Mouse (Mus musculus): ENCODE results near the gene Rora. TPM values are rescaled to one million over a fixed set of nuclear protein-coding genes. Genes with fewer than 3 reads are reported as not detected.

Gene Rora
- polyA plus RNA-seq, 1 experiment = 0.85 TPM

- TF ChIP-seq CTCF (IDR thresholded peaks at IDR 0.05; ENCODE audit: control insufficient read depth, insufficient read depth, low read length) (no peak), POLR2A (IDR thresholded peaks at IDR 0.05; ENCODE audit: borderline replicate concordance, control insufficient read depth, low read depth, low read length) (no peak)
- H3K4me1 ChIP-seq (ENCODE audit: control insufficient read depth, insufficient read depth, low read length) = no peaks in the 10 kb centered on the region
- H3K4me3 ChIP-seq (replicated peaks; ENCODE audit: control insufficient read depth, low read depth, low read length) = no peak overlapping the region
- 68% methylated on average over 1 of the region's 1 CpGs for WGBS
- H3K27ac ChIP-seq (ENCODE audit: control insufficient read depth, insufficient read depth, low read depth, low read length, poor library complexity) = no peak overlapping the region
These were observed 19.6 kb downstream of the Rora start for GRCm38 (mm10) chr9:68673221-68673620.

GRCm38 (mm10) chr9:68679871-68680374 is 26.3 kb downstream of the Rora start:
- no peak for TF ChIP-seq POLR2A (IDR thresholded peaks at IDR 0.05; ENCODE audit: borderline replicate concordance, control insufficient read depth, low read depth, low read length)
- no peak for TF ChIP-seq CTCF (IDR thresholded peaks at IDR 0.05; ENCODE audit: control insufficient read depth, insufficient read depth, low read length)
- Histone ChIP-seq H3K4me3 (replicated peaks; ENCODE audit: control insufficient read depth, low read depth, low read length) (no peak overlapping the region), H3K27ac (ENCODE audit: control insufficient read depth, insufficient read depth, low read depth, low read length, poor library complexity) (no peak overlapping the region), H3K4me1 (ENCODE audit: control insufficient read depth, insufficient read depth, low read length) (no peaks in the 10 kb centered on the region)
- 83% methylated on average over 12 of the region's 12 CpGs for WGBS

- no peak overlapping the region for H3K4me3 ChIP-seq (replicated peaks; ENCODE audit: control insufficient read depth, low read depth, low read length)
- no peak overlapping the region for H3K27ac ChIP-seq (ENCODE audit: control insufficient read depth, insufficient read depth, low read depth, low read length, poor library complexity)
- TF ChIP-seq CTCF (IDR thresholded peaks at IDR 0.05; ENCODE audit: control insufficient read depth, insufficient read depth, low read length) (no peak), POLR2A (IDR thresholded peaks at IDR 0.05; ENCODE audit: borderline replicate concordance, control insufficient read depth, low read depth, low read length) (no peak)
- 29% methylated on average over 3 of the region's 3 CpGs for WGBS
- H3K4me1 ChIP-seq (ENCODE audit: control insufficient read depth, insufficient read depth, low read length) = no peaks in the 10 kb centered on the region
These were observed 30.4 kb downstream of the Rora start for GRCm38 (mm10) chr9:68683938-68684337.

GRCm38 (mm10) chr9:68685562-68685961 is 32.0 kb downstream of the Rora start:
- no peak overlapping the region for H3K27ac ChIP-seq (ENCODE audit: control insufficient read depth, insufficient read depth, low read depth, low read length, poor library complexity)
- no peaks in the 10 kb centered on the region for H3K4me1 ChIP-seq (ENCODE audit: control insufficient read depth, insufficient read depth, low read length)
- H3K4me3 ChIP-seq (replicated peaks; ENCODE audit: control insufficient read depth, low read depth, low read length) = no peak overlapping the region
- no peak for TF ChIP-seq POLR2A (IDR thresholded peaks at IDR 0.05; ENCODE audit: borderline replicate concordance, control insufficient read depth, low read depth, low read length)
- TF ChIP-seq CTCF (IDR thresholded peaks at IDR 0.05; ENCODE audit: control insufficient read depth, insufficient read depth, low read length) = no peak
- WGBS = 69% methylated on average over 5 of the region's 5 CpGs

- TF ChIP-seq POLR2A (IDR thresholded peaks at IDR 0.05; ENCODE audit: borderline replicate concordance, control insufficient read depth, low read depth, low read length) = no peak
- no peak for TF ChIP-seq CTCF (IDR thresholded peaks at IDR 0.05; ENCODE audit: control insufficient read depth, insufficient read depth, low read length)
- no peaks in the 10 kb centered on the region for H3K4me1 ChIP-seq (ENCODE audit: control insufficient read depth, insufficient read depth, low read length)
- no peak overlapping the region for H3K4me3 ChIP-seq (replicated peaks; ENCODE audit: control insufficient read depth, low read depth, low read length)
- H3K27ac ChIP-seq (ENCODE audit: control insufficient read depth, insufficient read depth, low read depth, low read length, poor library complexity) = no peak overlapping the region
- 56% methylated on average over 10 of the region's 10 CpGs for WGBS
These were observed 33.8 kb downstream of the Rora start for GRCm38 (mm10) chr9:68687251-68687874.

GRCm38 (mm10) chr9:68688151-68688550 is 34.6 kb downstream of the Rora start:
- 82% methylated on average over 2 of the region's 2 CpGs for WGBS
- no peak for TF ChIP-seq POLR2A (IDR thresholded peaks at IDR 0.05; ENCODE audit: borderline replicate concordance, control insufficient read depth, low read depth, low read length)
- no peak for TF ChIP-seq CTCF (IDR thresholded peaks at IDR 0.05; ENCODE audit: control insufficient read depth, insufficient read depth, low read length)
- Histone ChIP-seq H3K27ac (ENCODE audit: control insufficient read depth, insufficient read depth, low read depth, low read length, poor library complexity) (no peak overlapping the region), H3K4me3 (replicated peaks; ENCODE audit: control insufficient read depth, low read depth, low read length) (no peak overlapping the region), H3K4me1 (ENCODE audit: control insufficient read depth, insufficient read depth, low read length) (no peaks in the 10 kb centered on the region)

- no peaks in the 10 kb centered on the region for H3K4me1 ChIP-seq (ENCODE audit: control insufficient read depth, insufficient read depth, low read length)
- TF ChIP-seq POLR2A (IDR thresholded peaks at IDR 0.05; ENCODE audit: borderline replicate concordance, control insufficient read depth, low read depth, low read length) (no peak), CTCF (IDR thresholded peaks at IDR 0.05; ENCODE audit: control insufficient read depth, insufficient read depth, low read length) (no peak)
- WGBS = 33% methylated on average over 4 of the region's 4 CpGs
- H3K27ac ChIP-seq (ENCODE audit: control insufficient read depth, insufficient read depth, low read depth, low read length, poor library complexity) = no peak overlapping the region
- H3K4me3 ChIP-seq (replicated peaks; ENCODE audit: control insufficient read depth, low read depth, low read length) = no peak overlapping the region
These were observed 35.8 kb downstream of the Rora start for GRCm38 (mm10) chr9:68689351-68689750.

GRCm38 (mm10) chr9:68694889-68695495 is 41.4 kb downstream of the Rora start:
- H3K4me1 ChIP-seq (ENCODE audit: control insufficient read depth, insufficient read depth, low read length) = no peaks in the 10 kb centered on the region
- no peak overlapping the region for H3K4me3 ChIP-seq (replicated peaks; ENCODE audit: control insufficient read depth, low read depth, low read length)
- no peak overlapping the region for H3K27ac ChIP-seq (ENCODE audit: control insufficient read depth, insufficient read depth, low read depth, low read length, poor library complexity)
- TF ChIP-seq POLR2A (IDR thresholded peaks at IDR 0.05; ENCODE audit: borderline replicate concordance, control insufficient read depth, low read depth, low read length) (no peak), CTCF (IDR thresholded peaks at IDR 0.05; ENCODE audit: control insufficient read depth, insufficient read depth, low read length) (no peak)
- 50% methylated on average over 4 of the region's 4 CpGs for WGBS
